Mouse (Mus musculus) CD4-positive, CD25-positive, alpha-beta regulatory T cell, adult 2 months (primary cell): Measurements from ENCODE around the gene Myh6.
"Not testable (repeated sequence)": the region's sequence is repeated elsewhere in the genome, so short reads cannot be mapped to it uniquely, and the experiment has no call there.

Experiments
- DNase-seq: peaks from one replicate; pipeline ENCODE4 v3.0.0-alpha.2; 2012; ENCODE audit warnings: low read depth, low spot score

The Myh6 gene

DNA sequence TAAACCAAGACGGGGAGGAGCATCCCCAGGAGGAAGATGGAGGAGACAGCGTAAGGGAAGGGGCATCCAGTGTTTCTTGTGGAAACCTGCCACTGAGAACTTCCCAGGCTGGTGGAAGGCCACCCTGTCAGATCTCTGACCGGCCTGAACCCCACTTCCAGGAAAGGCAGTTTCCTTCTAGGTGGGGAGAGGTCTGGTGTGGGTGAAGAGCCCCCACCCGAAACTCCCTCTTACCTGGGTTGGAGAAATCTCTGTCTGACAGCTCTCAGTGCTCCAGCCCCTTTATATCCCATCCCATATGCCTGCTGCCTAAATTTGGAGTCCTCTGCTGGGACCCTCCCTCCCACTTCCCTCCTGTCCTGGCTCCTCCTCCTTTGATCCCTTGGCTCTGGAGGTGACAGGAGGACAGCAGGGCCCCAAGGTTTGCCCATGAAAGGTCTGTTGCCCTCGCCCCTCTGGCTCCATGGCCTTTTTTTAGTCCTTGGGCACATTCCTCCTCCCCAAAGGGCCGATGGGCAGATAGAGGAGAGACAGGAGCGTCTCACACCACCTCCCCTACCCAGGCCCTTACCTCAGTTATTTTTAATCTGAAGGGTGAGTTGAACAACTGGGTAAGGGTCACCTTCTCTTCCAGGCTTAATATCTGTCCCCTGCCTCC, at the start of gene Myh6:
Gene Myh6, minus strand, starts transcription at position 608 of the 658 bp plus-strand sequence.
- no peak for DNase-seq

DNA sequence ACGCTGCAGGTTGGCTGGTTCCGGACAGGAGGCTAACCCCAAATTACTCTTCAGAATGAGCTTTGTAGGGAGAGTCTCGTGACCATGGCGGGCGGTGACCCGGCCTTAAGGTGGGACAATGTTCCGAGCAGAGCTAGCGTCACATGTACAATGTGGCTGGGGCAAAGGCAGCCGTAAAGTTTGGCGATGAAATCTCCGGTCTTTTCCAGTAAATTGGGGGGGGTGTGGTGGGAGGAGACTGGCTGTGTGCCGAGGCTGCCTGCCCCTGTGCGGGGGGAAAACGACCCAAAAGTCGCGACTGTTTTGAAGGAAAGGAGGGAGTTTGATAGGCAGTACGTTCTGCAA, 49.0 kb upstream of the Myh6 start:
- no peak for DNase-seq

DNA sequence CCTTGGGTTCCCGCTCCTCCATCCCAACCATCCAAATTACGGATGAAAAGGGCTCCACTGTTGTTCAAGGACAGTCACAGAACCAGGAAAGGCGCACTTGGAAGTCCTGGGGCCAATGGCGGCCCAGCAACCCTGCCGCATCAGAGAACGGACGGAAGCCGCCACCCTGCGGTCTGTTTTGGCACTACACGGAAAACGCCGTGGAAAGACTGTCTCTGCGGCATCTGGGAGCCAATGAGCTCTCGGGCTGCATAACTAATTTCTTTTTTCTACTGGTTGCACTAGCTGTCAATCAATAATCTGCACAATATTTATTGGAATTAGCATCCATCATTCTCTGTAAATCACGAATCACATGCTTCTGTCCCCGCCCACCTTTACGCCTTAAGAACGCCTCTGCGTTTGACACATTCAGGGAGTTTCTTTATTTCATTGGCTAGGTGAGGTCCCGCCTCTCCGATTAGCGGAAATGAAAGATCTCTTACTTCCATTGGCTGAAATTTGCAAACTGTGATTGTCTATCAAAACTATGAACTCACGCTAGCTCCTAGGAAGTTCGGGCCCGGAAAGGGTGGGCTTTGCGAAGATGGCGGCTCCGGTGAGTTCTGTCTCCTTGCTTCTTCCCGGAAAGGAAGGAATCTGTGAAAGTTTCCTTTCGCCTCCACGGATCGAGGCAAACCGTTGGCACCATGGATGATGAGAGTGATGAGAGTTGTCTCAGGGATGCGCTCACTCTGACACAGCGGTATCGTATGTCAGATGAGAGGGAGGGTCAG, 48.5 kb upstream of the Myh6 start, which contains the start of gene Ngdn:
Gene Ngdn, plus strand, starts transcription at position 464 of the 776 bp plus-strand sequence.
- peak; percentile 97 for DNase-seq

DNA sequence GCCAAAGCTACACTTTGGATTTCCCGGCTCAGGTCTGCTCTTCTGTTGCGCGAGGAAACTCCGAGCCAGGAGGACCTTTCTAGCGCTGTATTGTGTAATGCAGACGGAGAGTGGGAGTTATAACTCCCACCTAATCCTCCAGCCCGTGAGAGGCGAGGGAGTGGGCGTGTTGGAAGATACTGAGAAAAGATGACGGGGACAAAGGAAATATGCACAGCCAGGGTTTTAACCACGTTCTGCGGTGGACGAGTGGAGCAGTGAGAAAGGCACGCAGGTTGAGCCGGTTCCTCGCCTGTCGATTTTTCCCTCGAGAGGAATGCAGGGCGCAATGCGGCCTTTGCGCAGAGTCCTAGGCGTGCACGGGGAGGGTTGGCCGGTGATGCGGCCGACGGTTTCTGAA, 47.9 kb upstream of the Myh6 start:
- no peak for DNase-seq

DNA sequence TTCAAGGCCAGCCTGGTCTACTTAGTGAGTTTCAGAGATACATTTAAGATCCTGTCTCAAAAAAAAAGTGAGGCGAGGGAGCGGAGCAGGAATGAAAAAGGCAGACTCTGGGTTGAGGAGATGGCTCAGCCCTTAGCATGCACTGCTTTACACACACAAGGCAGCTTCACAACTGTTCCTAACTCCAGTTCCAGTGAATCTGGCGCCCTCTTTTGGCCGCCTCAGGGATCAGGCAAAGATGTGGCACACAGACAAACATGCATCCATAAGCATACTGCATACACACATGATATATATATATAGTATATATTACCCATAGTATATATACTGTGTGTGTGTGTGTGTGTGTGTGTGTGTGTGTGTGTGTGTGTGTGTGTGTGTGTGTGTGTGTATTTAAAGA, 44.4 kb upstream of the Myh6 start:
- DNase-seq: peak; percentile 42

DNA sequence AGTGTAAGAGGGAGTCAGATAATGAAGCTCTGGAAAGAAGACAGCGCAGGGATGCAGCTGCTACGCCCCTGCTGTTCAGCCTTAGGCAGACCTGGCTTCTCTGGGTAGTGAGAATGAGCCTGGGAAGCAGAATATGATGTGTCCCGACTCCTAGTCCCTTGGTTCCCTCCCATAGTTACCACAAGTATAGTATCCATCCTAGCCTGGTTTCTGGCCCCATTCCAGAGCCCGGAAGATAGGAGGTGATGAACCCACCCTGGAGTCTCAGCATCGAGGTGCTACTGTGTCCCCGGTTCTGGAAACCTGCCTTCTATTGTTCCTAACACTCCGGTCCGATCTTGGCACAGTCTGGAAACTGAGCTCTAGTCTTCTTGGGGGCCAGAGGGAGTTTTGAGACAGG, 41.7 kb upstream of the Myh6 start:
- no peak for DNase-seq

DNA sequence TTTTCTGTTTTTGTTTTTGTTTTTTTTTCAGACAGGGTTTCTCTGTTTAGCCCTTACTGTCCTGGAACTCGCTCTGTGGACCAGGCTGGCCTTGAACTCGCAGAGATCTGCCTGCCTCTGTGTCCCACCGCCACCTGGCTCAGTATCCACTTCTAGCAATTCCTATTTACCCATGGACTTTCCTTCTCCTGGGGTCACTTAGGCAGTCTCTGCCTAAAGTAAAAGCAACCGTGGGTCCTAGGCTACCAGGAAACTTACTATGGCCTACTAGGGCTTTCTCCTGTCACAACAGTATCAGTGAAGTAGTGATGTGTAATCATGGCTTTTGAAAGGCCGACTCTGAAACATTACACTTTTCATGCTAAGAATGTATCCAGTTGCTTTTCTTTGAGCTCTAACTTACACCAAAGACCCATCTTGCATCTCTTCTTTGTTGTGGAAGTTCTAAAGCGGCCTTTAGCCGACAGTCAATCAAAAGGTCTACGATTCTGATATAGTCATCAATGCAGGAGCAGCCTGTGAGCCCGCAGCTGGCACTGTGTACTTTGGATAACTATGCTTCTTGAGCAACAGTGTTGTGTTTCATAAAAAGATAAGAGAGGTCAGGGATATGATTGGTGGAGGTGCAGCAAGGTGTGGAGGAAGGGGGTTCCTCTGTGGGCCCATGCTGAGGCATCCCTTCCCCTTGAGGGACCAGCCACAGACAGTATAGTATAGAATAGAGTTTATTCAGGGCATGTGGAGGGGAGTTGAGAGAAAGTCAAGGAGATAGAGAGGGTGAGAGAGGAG, 40.6 kb upstream of the Myh6 start:
- DNase-seq: no peak

DNA sequence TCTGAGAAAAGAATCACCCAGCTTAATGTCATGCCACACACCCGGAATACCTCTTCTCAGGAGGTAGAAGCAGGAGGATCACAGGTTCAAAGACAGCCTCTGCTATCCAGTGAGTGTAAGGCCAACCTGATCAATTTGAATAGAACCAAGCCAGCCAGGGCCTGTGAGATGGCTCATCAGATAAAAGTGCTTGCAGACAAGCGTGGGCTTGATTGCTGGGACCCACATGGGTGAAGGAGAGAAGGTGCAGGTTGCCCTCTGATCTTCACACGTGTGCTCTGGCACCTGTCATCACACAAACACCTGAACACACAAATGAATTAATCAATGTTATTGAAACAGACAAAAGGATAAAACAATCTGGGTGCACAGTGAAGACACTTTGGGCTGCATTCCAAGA, 39.8 kb upstream of the Myh6 start:
- no peak for DNase-seq

DNA sequence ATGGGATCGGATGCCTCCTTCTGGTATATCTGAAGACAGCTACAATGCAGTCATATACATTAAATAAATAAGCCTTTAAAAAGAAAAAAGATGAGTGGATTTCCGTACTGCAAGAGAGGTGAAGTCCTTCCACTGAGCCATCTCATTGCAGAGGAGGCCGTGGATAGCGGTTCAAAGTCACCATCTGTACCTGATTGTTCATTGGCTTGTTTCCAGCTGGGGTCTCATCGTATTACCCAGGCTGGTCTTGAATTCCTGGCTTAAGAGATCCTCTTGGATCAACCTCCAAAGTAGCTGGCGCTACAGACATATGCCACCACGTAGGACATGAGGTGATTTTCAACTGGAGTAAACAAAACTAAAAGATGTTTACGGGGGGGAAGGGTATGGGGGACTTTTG, 39.2 kb upstream of the Myh6 start:
- DNase-seq: no peak

DNA sequence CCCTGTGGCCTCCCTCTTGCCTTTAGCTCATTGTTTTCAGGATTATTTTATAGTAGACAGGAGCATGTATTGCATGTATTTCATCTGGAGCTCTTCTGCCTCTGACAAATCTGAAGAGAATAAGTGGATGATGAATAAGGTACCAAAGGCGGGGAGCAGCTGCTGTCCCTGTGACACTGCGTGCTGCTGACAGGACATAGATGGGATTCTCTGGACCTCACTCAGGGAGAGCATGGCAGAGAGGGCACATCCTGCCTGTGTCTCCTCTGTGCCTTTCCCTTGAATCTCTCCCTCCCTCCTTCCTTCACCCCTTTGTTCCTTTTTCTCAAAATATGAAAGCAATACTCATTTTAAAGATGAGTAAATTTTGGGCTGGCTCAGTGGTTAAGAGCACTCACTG, 38.8 kb upstream of the Myh6 start:
- DNase-seq: no peak

DNA sequence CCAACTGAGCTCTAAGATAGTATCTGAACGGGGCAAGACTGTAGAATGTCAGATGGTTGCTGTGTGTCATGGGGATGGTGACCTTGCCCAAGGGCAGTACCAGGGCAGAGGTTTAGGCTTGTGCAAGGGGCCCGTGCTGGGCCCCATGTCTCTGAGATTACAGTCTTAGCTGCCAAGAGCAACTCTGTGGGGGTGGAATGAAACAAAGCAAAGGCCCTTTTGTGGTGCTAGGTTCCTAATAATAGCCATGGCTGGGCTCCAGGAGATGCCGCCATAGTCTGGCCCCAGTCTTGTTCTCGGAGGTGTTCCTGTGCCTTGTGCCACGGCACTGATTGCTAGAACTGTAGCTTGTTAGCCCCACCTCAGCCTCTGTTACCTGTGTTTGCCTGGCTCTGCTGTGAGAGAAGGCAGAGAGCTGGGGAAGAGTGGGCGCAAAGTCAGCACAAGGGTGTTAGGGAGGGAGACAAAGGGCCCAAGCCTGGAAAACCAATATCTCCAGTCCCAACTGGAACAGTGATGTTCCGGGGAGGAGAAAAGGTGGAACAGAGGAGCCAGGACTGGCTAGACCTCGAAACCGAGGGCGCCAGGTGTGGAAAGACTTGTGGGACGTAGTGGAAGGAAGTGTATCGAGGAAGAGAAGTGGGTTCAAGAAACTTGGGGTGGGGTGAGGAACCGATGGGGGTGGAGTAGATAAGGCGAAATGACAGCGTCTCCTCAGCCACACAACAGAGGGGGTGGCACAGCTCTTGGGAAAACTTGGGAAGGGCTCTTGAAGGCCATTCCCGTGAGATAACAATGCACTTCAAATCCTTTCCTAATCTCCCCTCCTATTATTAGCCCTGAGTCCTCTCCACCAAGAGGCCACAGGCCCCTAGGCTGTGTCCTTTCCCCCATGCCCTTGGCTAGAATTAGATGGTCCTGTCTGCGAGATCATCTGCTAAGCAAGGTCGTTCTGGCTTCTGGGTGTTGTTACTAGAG, 37.4 kb upstream of the Myh6 start:
- DNase-seq: no peak

DNA sequence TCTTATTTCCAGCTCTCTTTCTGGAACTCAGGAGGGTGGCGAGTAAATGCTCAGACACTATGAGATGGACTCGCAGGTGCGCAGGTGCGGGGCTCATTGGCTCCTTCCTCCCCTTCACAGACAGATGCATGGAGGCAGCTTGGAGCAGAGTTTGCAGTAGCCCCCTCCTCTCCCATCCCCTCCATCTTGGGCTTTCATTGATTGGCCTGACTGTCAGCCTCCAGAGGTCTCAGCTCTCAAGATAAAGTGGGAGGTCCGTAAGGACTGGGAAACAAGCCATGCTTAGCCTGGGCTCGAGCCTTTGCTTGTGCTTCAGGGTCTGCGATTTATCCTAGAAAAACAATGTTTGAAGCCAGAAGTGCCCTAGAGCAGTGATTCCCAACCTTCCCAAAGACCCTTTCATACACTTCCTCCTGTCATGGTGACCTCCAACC, 36.0 kb upstream of the Myh6 start:
- DNase-seq: no peak

DNA sequence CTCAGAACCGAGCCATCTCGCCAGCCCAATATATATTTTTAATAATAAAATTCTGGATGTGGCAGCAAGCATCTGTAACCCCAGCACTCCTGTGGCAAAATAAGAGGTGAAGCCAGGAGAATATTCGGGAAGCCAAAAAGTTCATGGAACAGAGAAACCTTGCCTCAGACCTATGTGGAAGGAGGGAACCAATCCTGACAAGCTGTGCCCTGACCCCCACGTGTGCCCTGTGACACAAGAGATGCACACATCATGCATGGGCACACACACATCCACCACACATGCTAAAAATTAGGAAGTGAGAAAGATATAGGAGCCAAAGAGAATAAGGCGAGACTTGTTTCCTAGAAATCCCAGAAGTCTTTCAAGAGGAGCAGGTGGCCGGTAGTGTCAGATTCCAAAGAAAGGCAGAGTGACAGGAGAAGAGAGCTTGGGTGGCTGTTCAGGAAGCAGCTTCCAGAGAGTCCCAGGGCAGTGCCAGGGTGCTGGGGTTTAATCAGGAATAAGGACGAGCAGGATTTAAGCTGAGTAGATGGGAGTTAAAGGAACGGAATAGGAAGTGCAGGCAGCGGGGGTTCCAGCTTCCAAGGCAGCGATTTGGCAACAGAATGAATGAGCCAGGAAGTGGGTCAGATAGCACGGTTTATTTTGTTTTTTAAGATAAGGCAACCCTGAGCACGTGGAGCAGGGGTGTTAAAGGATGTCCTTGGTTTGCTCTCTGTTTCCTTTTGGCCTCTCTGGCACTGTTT, 35.4 kb upstream of the Myh6 start:
- no peak for DNase-seq

DNA sequence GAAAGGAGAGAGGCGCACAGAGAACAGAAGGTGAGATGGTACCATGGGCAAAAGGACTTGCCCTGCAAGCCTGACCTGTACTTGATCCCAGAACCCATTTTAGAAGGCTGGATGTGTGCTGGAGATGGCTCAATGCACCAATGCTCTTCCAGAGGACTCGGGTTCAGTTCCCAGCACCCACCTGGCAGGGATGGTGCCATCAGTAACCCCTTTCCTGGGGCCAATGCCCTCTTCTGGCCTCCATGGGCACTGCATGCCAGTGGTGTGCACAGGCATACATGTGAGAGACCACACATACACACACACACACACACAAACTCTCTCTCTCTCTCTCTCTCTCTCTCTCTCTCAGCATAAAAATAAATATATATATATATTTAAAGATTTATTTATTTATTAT, 34.7 kb upstream of the Myh6 start:
- peak; percentile 17 for DNase-seq

DNA sequence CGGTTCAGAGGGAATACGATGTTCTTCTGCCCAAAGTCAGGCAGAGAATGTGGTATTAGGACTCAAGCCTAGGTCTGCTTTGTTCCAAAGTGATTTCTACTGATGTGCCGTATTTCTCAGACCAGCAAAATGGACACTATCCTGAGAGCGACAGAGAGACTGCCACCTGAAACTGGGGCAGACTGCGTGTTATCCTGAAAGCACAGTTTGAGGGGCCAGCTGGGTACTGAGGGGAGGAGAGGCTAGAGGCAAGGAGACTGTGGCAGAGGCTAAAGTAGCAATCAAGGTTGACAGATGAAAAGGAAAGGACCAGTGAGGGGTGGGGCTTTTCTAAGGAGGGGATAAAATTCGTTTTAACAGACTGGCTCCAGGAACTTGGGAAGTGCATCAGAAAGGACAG, 34.1 kb upstream of the Myh6 start:
- DNase-seq: no peak

DNA sequence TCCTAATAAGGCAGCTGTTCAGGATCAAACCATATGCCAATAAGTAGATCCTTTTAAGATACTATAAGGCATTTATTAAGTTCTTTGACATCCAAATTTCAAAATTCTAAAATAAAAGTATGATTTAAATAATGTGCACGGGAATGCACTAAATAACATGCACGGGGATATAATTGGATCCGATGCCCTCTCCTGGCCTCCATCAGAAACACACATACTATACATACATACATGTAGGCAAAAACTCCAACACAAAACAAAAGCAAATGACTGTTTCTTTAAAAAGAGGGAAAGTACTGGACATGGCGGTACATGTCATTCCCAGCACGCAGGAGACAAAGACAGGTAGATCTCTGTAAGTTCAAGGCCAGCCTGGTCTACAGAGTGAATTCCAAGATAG, 33.1 kb upstream of the Myh6 start:
- DNase-seq: not testable (repeated sequence)

DNA sequence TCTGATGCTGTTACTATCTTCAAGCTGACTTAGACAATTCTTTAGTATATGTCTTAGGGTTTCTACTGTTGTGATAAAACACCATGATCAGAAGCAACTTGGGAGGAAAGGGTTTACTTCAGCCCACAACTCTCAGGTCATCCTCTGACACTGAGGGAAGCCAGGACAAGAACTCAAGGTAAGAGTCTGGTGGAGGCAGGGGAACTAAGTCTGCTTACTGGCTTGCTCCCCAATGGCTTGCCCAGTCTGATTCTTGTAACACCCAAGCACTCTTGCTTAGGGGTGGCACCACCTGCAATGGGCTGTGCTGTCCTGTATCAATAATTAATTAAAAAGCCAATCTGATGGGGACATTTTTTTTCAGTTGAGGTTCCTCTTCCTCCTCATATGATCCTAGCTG, 32.0 kb upstream of the Myh6 start:
- DNase-seq: no peak

DNA sequence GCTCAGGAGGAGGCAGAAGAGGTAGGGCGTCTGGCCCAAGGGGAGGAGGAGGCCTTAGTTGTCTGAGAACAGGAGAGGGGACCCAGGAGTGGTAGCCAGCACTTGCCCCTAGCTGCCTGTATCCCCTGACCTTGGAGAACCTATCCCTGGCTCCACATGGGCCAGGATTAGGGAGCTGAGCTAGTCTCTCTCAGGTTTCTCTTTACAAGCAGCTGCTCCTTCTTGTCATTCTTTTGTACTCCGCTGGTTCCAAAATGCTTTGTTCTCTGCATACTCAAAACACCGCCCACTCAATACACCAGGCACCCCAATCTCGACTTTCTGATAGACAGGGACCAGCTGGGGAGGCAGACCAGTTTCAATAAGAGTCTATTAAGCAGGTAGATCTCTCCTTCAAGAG, 30.6 kb upstream of the Myh6 start:
- DNase-seq: no peak

DNA sequence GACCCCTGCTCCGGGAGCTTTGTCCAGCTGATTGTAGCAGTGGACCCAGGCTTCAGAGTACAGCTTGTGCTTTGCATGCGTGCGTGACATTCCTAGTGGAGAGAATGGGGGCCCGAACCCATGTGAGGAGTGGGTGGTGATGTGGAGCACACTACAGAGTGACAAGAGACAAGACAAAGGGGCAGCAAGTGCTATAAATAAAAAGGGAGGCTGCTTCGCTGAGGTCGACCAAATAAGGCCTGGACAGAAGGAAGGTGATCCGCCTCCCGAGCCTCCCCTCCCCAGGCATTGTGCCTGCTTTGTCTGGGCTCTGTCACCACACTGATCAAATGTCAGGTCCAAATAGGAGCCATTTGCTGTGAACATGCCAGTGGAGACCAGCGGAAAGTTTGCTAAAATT, 30.1 kb upstream of the Myh6 start:
- DNase-seq: no peak

DNA sequence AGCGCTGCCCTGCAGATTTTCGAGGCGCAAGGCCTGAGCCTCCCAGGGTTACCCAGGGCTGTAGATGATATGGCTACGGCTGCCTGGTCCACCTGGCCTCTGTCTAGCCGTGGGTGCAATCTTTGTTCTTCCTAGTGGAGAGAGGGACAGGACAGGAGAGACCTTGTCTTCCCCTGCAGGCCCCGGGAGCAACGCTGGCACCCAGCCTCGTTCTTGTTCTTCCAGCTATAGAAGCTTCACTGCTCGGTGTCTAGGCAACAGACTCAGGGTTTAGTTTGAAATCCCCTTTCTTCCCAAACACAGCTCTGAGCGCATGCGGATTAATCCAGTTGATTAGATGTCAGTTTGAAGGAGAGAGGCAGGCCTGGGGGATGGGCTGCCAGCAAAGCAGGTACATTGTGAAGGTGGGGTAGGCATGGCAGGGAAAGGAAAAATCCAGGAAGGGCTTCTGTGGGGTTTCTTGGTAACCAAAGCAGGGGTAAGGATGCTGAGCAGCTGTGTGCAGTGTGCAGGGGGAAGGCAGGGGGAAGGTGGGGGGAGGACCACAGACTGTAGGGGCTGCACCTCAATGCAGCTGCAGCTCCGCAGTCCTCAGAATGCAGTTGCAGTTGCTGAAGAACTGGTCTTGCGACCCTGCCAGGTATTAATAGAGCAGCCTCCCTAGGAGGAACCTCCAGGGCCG, 28.9 kb upstream of the Myh6 start:
- DNase-seq: no peak
